Mouse (Mus musculus) cortical plate, adult 2 months (tissue): ENCODE measurements around the gene Mapk11.

Experiments
- CTCF ChIP-seq: fragments of 200-500 bp; IDR thresholded peaks from 2 replicates; pipeline ENCODE4 v1.5.1; 2011; ENCODE audit warnings: mild to moderate bottlenecking, control low read depth, low read length; ENCODE audit not compliant: insufficient read depth; ENCODE audit errors: extremely low read depth
- POLR2A ChIP-seq: fragments of 200-500 bp; IDR thresholded peaks from 2 replicates; pipeline ENCODE4 v1.6.1; 2011; ENCODE audit warnings: mild to moderate bottlenecking, low read length, control low read depth; ENCODE audit not compliant: insufficient read depth; ENCODE audit errors: extremely low read depth

- TF ChIP-seq CTCF (no peak), POLR2A (no peak)
These were observed 32.3 kb upstream of the Mapk11 start for GRCm38 (mm10) chr15:89181561-89182270.
